Mouse (Mus musculus): ENCODE measurements at regions not wholly inside any gene's neighbourhood (a gene's known extent, or its start where the extent isn't known, plus 50 kb on each side); places are given as distances from the start of the nearest gene placed in this dataset.

GRCm38 (mm10) chr10:109480551-109480950, 469.8 kb upstream of the Syt1 start:
- no peak for DNase-seq

GRCm38 (mm10) chr10:109479941-109480340, 469.2 kb upstream of the Syt1 start:
- no peak for DNase-seq

DNA sequence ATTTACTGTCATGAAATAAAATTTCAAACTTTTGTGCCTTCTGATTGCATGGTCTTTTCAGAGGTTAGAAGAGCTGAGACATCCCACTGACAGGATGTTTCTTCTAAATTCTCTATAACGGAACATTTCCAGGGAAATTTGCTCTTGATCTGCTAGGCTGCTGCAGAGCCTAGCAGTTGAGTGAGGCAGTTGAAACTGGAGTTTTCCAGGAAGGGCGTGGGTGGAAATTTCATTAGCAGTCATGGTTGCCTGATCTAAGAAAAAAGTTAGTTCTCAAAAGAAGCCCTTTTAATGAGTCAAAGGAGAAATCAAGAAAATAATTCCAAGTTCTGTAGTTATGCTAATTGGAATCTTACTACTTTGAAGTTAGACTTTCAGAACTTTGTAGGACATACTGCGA, 455.7 kb upstream of the Syt1 start:
- no peak for DNase-seq

GRCm38 (mm10) chr10:109431112-109431511, 420.3 kb upstream of the Syt1 start:
- no peak for DNase-seq

DNA sequence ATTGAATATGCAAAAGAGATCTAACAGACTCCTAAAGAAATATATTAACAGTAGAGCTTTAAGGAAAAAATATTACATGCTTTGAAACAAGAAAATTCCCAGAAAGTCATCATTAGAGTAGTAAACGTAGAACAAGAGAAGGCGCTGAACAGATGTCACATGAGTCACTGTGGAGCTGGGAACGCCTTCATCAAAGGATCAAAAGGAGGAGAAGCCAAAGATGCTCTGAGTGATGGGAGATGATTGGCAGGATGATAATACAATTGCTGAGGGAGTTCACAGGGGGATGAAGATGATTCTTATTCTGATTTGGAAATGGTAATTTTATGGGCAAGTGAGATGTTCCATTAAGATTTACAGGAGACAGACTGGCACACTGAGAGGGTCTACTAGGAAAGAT, 417.1 kb upstream of the Syt1 start:
- DNase-seq = no peak

DNA sequence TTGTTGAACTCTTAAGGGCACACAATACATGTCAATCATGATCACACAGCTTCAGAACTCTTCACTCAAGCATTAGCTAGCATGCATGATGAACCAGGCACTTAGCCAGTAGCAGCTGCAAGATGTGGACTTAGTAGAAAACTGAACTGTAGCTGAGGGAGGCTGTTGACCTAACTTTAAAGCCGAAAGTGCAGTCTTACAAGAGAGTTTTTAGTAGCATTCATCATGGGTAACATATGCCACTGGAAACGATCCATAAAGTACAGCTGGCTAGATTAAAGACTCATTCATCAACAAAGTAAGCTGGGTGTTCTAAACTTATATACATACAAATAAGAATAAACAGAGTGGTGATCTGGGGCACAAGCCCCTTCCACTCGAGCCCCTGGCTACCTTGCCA, 396.2 kb upstream of the Syt1 start:
- no peak for DNase-seq

DNA sequence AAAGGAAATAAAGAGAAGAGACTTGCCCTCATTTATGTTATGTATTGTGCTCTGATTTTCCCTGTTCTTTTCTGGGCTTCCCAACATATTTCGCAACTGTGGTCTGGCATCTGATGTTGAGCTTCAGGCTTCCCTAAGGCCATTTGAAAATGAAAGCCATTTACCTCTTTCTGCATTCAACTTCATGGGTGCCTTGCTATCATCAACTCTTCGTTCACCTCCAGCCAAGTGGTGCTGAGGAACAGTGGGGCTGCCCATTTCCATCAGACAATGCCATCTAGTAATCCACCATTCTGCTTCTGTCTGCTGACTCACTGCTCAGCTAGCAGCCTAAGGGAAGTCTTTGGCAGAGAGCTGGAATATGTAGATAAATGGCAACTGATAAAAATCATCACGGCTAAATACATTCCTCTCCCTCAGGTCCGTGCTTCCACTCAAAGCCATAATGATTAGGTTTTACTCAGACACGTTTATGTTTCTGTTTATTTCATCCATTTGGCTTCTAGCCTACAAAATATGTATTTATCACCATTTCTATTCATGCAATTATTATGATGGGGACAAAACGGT, 394.4 kb upstream of the Syt1 start:
- no peak for DNase-seq

- no peak for DNase-seq
Observed at GRCm38 (mm10) chr10:109383758-109384157, 373.0 kb upstream of the Syt1 start.

GRCm38 (mm10) chr10:109378846-109379245, 368.1 kb upstream of the Syt1 start:
- DNase-seq = no peak

- DNase-seq = no peak
Observed at GRCm38 (mm10) chr10:109360161-109360560, 349.4 kb upstream of the Syt1 start.

- no peak for DNase-seq
Observed at GRCm38 (mm10) chr10:109358812-109359211, 348.0 kb upstream of the Syt1 start.

- DNase-seq = no peak
Observed at GRCm38 (mm10) chr10:109332846-109333386, 322.1 kb upstream of the Syt1 start.

- DNase-seq = no peak
Observed at GRCm38 (mm10) chr10:109309286-109309685, 298.5 kb upstream of the Syt1 start.

DNA sequence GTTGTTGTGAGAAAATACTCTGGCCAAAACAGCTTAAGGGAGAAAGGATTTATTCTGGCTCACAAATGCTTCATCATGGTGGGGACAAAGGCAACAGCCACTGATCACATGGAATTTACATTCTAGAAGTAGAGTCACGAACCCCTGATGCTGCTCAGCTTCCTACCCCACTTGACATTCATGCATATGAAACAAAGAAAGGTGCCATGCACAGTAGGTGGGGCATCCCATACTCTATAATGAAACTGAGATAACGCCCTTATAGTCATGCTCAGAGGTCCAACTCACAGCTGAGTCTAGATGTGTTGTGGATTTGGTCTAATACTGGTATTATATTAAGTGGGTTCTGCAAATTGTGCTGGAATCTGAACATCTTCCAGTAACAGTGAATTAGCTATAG, 289.4 kb upstream of the Syt1 start:
- no peak for DNase-seq

DNA sequence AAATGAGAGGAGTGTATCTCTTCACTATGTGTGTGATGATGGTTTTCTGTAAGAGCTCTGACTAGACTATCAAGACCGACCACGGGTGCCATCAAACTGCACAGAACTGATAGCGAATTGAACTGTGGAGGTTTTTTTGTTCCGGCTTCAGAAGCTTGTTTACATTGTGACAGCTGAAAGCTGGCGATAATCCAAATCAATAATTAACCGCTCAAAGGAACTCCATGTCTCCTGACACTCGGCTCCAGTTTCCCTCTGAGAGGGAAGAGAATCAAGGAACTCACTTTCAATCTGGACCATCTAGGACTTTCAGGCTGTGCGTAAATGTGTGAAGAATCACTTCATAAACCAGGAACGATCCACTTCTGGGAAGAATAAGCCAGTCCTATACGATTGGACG, 289.0 kb upstream of the Syt1 start:
- DNase-seq = no peak

- DNase-seq = no peak
Observed at GRCm38 (mm10) chr10:109283348-109283747, 272.6 kb upstream of the Syt1 start.

- no peak for DNase-seq
Observed at GRCm38 (mm10) chr10:109249781-109250180, 239.0 kb upstream of the Syt1 start.

DNA sequence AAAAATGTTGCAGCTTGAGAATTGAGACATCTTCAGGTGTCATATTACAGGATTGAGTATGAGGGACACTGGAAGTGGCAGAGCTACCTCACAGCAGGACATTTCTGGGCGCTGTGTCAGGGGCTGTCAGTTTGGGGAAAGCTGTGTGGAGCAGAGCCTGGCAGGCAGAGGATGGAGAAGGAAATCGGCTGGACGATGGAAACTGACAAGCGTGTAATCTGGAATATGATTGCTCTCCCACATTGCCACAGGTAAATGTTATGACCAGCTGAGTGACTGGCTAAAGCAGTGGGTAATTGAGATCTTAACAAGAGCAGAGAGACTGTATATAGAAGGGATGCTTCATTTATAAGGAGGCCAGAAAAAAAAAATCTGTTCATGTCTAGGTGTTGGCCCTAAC, 235.5 kb upstream of the Syt1 start:
- no peak for DNase-seq

DNA sequence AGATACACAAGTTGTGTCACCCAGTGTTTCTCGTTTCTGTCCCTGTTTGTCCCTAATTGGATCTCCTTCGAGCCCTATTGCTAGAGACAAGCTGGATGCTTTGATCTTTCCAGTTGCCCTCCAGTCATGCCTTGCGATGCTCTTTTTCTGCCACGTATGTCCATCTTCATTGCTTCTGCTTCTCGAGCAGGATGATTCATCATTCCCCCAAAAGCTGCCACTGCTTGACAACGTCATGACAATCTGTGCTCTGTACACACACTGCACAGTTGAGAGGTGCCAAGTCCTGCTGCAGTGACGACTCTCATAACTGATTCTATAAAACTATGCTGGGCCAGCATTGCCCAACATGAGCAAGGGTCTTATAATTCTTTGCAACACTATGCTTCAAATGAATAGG, 226.2 kb upstream of the Syt1 start:
- no peak for DNase-seq

GRCm38 (mm10) chr10:109226989-109227388, 216.2 kb upstream of the Syt1 start:
- no peak for DNase-seq

- no peak for DNase-seq
Observed at GRCm38 (mm10) chr10:109188761-109189503, 178.2 kb upstream of the Syt1 start.

DNA sequence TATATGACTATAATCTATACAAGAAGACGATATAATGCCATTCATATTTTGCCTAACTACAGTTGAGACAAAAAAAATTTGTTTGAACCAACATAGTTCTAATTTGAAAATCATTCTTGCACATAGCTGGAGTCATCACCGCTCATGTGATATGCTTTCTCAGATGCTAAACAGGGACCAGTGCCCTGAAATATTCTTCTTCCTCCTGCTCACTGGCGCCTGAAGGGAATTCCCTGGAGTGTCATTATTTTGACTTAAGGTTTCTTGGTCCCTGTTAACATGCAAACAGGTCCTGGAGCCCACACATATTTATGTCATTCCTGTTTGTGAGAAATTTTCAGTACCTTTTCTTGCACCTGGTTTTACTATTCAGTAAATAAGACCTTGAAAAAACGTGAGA, 177.5 kb upstream of the Syt1 start:
- no peak for DNase-seq

DNA sequence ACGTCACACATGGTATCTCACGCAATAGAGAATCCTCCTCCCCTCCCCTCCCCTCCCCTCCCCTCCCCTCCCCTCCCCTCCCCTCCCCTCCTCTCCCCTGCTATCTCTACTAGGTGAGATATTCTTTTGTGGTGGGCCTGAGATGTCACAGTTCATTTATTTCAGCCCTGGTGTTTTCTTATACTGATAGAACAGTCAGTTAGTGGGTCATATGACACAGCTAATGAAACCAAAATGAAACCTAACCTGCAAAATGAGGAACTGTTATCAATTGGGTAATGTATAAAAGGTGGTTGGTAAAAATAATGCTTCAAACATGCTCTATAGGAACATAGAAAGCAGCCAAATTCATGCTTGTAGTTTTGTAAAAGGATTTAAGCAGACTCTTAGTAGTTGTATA, 174.5 kb upstream of the Syt1 start:
- no peak for DNase-seq

- no peak for DNase-seq
Observed at GRCm38 (mm10) chr10:109180527-109180926, 169.7 kb upstream of the Syt1 start.

DNA sequence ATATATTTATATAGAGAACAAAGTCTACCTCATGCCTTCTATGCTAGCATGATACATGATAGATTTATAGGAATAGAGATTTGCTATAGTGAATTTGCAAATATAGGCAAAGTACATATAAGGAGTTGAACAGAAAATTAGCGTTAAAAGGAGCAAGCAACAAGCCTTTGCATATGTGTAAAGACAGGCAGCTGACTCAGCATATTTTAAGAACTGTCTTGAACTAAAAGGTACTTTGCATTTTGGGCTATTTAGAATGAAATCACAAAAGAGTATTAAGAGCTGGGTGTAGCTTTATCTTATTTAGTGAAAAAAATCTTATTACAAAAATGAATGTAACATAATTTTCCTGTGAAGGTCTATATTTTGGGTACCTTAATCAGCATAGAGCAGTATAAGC, 149.9 kb upstream of the Syt1 start:
- no peak for DNase-seq
